Mouse (Mus musculus) ES-Bruce4 (cell line): ENCODE data around the gene Cacna1d. TPM values are rescaled to one million over a fixed set of nuclear protein-coding genes. Genes with fewer than 3 reads are reported as not detected.

Experiments
- H3K27ac ChIP-seq: 2 replicates; pipeline ENCODE4 v1.5.1; 2012; ENCODE audit warnings: low read length, inconsistent platforms; ENCODE audit not compliant: insufficient read depth
- H3K27me3 ChIP-seq: 2 replicates; pipeline ENCODE4 v1.6.1; 2012; ENCODE audit warnings: mild to moderate bottlenecking, low read length, inconsistent platforms; ENCODE audit not compliant: control insufficient read depth, poor library complexity, insufficient read depth, severe bottlenecking
- H3K36me3 ChIP-seq: 2 replicates; pipeline ENCODE4 v1.6.1; 2012; ENCODE audit warnings: inconsistent platforms, mild to moderate bottlenecking, low read length, moderate library complexity; ENCODE audit not compliant: control insufficient read depth, poor library complexity, insufficient read depth, severe bottlenecking
- H3K4me1 ChIP-seq: one replicate; pipeline ENCODE4 v1.8.1; 2011; ENCODE audit warnings: low read length; ENCODE audit not compliant: control insufficient read depth, insufficient read depth
- H3K4me3 ChIP-seq: 2 replicates; pipeline ENCODE4 v1.5.1; 2011; ENCODE audit warnings: low read depth, mild to moderate bottlenecking, low read length
- H3K9ac ChIP-seq: 2 replicates; pipeline ENCODE4 v1.6.1; 2012; ENCODE audit warnings: low read depth, mild to moderate bottlenecking, inconsistent platforms; ENCODE audit not compliant: poor library complexity, severe bottlenecking
- H3K9me3 ChIP-seq: replicated peaks from 2 replicates; pipeline ENCODE4 v1.6.1; 2012; ENCODE audit warnings: mild to moderate bottlenecking, low read length, inconsistent platforms; ENCODE audit not compliant: control insufficient read depth, poor library complexity, insufficient read depth, severe bottlenecking
- CTCF ChIP-seq: IDR thresholded peaks from one replicate; pipeline ENCODE4 v1.8.1; 2011; ENCODE audit warnings: low read depth, low read length
- EP300 ChIP-seq: IDR thresholded peaks from 2 replicates; pipeline ENCODE4 v1.6.1; 2011; ENCODE audit warnings: low read depth, low read length; ENCODE audit not compliant: insufficient read depth
- POLR2A ChIP-seq: IDR thresholded peaks from one replicate; pipeline ENCODE4 v1.8.1; 2011; ENCODE audit warnings: low read length; ENCODE audit not compliant: insufficient read depth
- polyA plus RNA-seq: library from polyadenylated mRNA; stranded (reverse); fragments of >200 nt; gene quantifications from 2 replicates; pipeline ENCODE4 v1.2.4, GENCODE M21; 2011; ENCODE audit warnings: low read depth; ENCODE audit not compliant: missing spikeins, insufficient read depth, insufficient read length

The Cacna1d gene
- polyA plus RNA-seq, 1 experiment: 0.24 TPM

DNA sequence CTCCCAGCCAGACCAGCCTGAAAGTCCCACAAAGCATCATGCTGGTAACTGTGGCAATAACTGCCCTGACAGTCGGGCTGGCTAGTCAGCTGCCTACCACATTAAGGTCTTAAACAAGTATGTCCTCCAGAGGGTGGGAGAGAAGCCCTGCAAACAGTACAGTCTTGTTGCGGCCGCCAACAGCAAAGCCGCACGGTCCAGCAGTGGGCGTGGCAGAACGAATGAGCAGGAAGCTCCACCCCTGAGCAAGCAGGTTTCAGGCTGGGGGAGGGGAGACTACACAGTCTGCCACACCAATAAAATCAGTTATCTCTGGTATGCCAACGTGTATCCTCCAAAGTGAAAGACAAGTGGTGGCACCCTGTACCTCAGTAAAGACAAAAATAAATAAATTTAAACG is 61.6 kb downstream of the Cacna1d start:
- Histone ChIP-seq H3K4me3 (no peak overlapping the region), H3K36me3 (no peaks in the 10 kb centered on the region), H3K9me3 (no peaks in the 10 kb centered on the region), H3K27ac (no peak overlapping the region), H3K4me1 (no peaks in the 10 kb centered on the region), H3K27me3 (no peaks in the 10 kb centered on the region), H3K9ac (no peak overlapping the region)
- TF ChIP-seq EP300: no peak
- TF ChIP-seq POLR2A: no peak
- no peak for TF ChIP-seq CTCF

DNA sequence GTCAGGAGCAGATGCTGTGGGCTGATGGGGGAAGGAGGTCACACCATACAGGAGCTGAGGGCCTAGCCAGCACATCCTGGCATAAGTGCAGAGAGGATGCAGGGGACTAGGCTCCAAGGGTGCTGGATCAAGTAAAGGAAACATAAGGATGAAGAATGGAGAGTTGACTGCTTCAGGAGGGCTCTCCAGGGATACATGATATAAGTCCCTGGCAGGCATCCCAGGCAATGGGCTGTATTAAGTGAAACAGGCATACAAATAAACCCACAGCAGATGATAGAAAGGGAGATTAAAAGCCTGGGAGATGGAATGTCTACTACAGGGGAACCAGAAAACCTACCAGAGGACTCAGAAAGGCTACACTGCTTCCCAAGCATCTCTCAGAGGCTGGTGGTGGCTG is 62.5 kb downstream of the Cacna1d start:
- H3K4me3 ChIP-seq: no peak overlapping the region
- H3K27ac ChIP-seq: no peak overlapping the region
- TF ChIP-seq EP300 (no peak), CTCF (no peak), POLR2A (no peak)
- H3K9me3 ChIP-seq: no peaks in the 10 kb centered on the region
- no peaks in the 10 kb centered on the region for H3K4me1 ChIP-seq
- H3K27me3 ChIP-seq: no peaks in the 10 kb centered on the region
- no peak overlapping the region for H3K9ac ChIP-seq
- H3K36me3 ChIP-seq: no peaks in the 10 kb centered on the region

DNA sequence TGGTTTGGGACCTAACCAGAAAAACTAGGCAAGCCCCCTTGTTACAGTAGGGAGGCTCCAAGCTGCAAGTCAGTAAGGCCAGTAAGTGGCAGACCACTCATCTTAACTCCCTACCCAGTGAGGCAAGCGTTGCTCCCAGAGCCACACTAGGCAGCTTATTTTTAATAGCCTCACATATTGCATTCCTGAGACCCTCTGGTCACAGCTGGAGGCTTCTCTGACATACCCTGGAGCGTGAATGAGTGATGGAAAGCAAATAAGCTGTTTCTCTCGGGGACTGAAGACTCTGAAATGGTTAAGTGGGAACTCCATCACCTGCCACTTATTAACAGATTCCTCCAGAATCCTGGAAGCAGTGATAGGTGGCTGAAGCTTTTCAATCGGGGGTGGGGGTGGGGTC is 65.4 kb downstream of the Cacna1d start:
- no peaks in the 10 kb centered on the region for H3K27me3 ChIP-seq
- no peaks in the 10 kb centered on the region for H3K36me3 ChIP-seq
- no peak for TF ChIP-seq POLR2A
- no peak for TF ChIP-seq EP300
- TF ChIP-seq CTCF: no peak
- H3K9ac ChIP-seq: no peak overlapping the region
- no peaks in the 10 kb centered on the region for H3K9me3 ChIP-seq
- H3K4me3 ChIP-seq: no peak overlapping the region
- no peaks in the 10 kb centered on the region for H3K4me1 ChIP-seq
- no peak overlapping the region for H3K27ac ChIP-seq

DNA sequence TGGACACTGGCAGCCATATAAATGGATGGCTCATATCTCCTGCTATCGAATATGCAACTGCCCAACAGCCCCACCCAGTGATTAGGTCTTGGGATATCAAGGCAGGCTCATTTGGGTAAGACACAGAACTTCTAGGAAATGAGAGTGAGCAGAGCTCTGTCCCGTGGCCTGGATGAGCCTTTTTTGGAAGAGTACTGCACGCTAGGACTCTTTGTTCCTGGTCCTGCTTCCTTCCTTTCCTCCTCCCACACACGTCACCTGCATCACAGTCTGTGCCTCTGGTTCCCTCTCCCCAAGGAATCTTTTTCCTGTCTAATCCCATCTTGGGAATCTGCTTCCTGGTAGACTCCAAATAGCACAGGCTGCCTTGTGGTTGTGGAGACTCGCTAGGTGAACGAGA is 66.1 kb downstream of the Cacna1d start:
- H3K9me3 ChIP-seq: no peaks in the 10 kb centered on the region
- TF ChIP-seq POLR2A (no peak), EP300 (no peak), CTCF (no peak)
- no peaks in the 10 kb centered on the region for H3K36me3 ChIP-seq
- no peak overlapping the region for H3K4me3 ChIP-seq
- H3K27ac ChIP-seq: no peak overlapping the region
- no peaks in the 10 kb centered on the region for H3K27me3 ChIP-seq
- no peak overlapping the region for H3K9ac ChIP-seq
- no peaks in the 10 kb centered on the region for H3K4me1 ChIP-seq

DNA sequence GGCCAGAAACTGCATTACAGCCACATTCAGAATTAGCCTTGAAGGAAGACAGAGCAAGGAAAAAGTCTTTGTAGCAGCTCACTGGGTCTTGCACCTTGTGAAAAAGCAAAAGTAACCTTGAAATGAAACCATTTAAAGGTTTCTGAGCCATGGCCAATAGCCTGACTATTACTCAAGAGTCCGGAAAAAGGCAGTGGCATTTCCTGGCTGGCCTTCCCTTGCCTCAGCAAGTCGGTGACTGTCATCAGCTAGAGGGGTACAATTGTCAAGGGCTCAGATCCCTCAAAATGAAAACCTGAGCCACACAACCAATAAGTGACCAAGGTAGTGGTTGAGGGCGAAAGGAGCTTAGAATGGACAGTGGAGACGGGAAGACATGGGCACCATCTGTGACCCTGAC is 66.6 kb downstream of the Cacna1d start:
- Histone ChIP-seq H3K36me3 (no peaks in the 10 kb centered on the region), H3K4me1 (no peaks in the 10 kb centered on the region), H3K9me3 (no peaks in the 10 kb centered on the region), H3K4me3 (no peak overlapping the region), H3K9ac (no peak overlapping the region), H3K27ac (no peak overlapping the region), H3K27me3 (no peaks in the 10 kb centered on the region)
- no peak for TF ChIP-seq EP300
- TF ChIP-seq POLR2A: no peak

DNA sequence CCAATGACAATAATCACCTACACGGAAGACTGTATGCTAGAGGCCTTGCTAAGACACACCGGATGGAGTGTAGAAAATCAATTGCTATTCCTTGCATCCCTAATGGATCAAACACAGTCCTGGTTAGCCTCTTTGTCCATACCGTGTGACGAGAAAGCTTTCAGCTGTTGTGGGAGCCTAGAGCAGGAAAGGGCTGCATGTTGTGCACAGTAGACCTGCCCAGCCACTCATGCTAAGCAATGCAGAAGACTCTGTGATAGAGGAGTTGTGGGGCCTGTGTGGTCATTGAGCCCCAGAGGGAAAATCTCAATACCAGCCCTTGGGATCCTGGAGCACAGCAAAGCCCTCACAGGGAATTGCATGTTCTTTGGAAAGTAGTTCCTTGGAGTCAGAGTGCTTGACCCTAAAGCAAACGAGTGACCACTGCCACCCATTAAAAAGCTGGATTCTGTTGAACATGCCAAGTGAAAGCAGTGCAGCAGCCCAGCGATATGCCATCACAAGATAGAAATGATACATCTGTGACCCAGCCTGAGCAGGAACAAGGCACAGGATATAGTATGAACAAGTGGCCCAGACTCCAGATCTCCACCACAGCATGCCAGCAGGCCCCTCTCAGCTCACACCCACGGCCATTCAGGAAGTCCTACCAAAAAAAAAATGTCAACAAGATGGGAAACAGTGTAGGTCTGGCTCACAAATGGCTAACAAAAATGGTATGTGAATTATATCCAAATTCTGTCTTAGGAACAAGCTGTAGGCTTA is 68.7 kb downstream of the Cacna1d start:
- TF ChIP-seq CTCF (no peak), POLR2A (no peak), EP300 (no peak)
- no peak overlapping the region for H3K27ac ChIP-seq
- H3K9me3 ChIP-seq: no peaks in the 10 kb centered on the region
- no peaks in the 10 kb centered on the region for H3K4me1 ChIP-seq
- no peak overlapping the region for H3K9ac ChIP-seq
- no peaks in the 10 kb centered on the region for H3K27me3 ChIP-seq
- H3K4me3 ChIP-seq: no peak overlapping the region
- no peaks in the 10 kb centered on the region for H3K36me3 ChIP-seq
